Mouse (Mus musculus): Measurements from ENCODE around the gene Robo1. TPM values are rescaled to one million over a fixed set of nuclear protein-coding genes. Genes with fewer than 3 reads are reported as not detected.
"Not testable (repeated sequence)": the region's sequence is repeated elsewhere in the genome, so short reads cannot be mapped to it uniquely, and the experiment has no call there.

Gene Robo1
- total and polyA plus RNA-seq, 3 experiments, result 0.44 TPM; not detected in 2

GRCm38 (mm10) chr16:72543928-72544327, 235.8 kb downstream of the Robo1 start:
- peaks cover 4% of the 10 kb centered on the region; the same call in 1 of the 2 replicates for H3K9me3 ChIP-seq (replicated peaks)
- H3K36me3 ChIP-seq (replicated peaks), result no peaks in the 10 kb centered on the region
- H3K27me3 ChIP-seq (ENCODE audit: insufficient read depth, low read length), result no peaks in the 10 kb centered on the region
- ATAC-seq (ENCODE audit: extremely low read depth, insufficient number of reproducible peaks, low FRiP score, poor library complexity, severe bottlenecking) (no peak), DNase-seq (ENCODE audit: low spot score) (no peak)
- H3K4me3 ChIP-seq (ENCODE audit: low read depth, low read length), result no peak overlapping the region
- no peaks in the 10 kb centered on the region for H3K4me1 ChIP-seq (ENCODE audit: insufficient read depth, low read depth, low read length)
- no peak for TF ChIP-seq GATA1 (IDR thresholded peaks at IDR 0.05; ENCODE audit: borderline replicate concordance, low read length)

GRCm38 (mm10) chr16:72544950-72545349, 236.8 kb downstream of the Robo1 start:
- no peak for ATAC-seq (ENCODE audit: extremely low read depth, insufficient number of reproducible peaks, low FRiP score, poor library complexity, severe bottlenecking)

DNA sequence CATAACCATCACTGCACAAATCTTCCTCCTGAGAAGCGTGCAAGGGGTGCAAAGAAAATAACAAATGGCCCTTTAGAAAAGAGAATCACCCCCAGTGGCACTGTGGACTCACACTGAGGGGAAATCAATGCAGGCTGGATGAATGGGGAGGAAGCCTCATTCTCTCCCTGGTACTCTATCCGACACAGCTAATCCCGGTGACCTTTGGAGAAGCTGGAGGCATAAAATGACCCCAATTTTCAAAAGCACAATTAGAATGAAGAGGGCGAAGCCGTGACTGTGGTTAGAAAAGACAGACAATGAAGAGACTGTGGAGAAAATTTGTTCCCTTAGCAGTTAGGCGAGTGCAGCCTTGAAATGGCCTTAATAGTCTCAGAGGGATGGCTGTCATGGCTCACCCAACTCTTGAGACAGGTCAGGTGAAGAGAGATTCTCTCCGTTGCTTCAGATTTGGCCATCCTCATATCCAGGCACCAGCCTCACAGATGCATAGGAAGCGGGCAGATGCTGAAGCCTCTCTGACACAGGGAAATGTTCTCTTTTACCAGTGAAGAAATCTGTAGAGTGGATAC, 243.7 kb downstream of the Robo1 start:
- TF ChIP-seq CTCF (IDR thresholded peaks at IDR 0.05; ENCODE audit: low read depth, low read length) (no peak), GATA1 (IDR thresholded peaks at IDR 0.05; ENCODE audit: borderline replicate concordance, low read length) (no peak), TAL1 (conservative IDR thresholded peaks at IDR 0.05; ENCODE audit: low read depth, low read length) (no peak), POLR2AphosphoS5 (IDR thresholded peaks at IDR 0.05; ENCODE audit: insufficient replicate concordance, low read depth, low read length) (no peak), GATA2 (IDR thresholded peaks at IDR 0.05; ENCODE audit: borderline replicate concordance, low read depth, low read length) (no peak)
- Histone ChIP-seq H3K4me3 (ENCODE audit: low read depth, low read length) (no peak overlapping the region), H3K36me3 (replicated peaks) (no peaks in the 10 kb centered on the region), H3K27me3 (ENCODE audit: insufficient read depth, low read length) (no peaks in the 10 kb centered on the region), H3K9me3 (replicated peaks) (0 out of 2 replicates have a peak, but pooled peaks cover 2% of the 10 kb centered on the region), H3K4me1 (ENCODE audit: insufficient read depth, low read depth, low read length) (no peaks in the 10 kb centered on the region)
- DNase-seq (ENCODE audit: low spot score) (no peak), ATAC-seq (ENCODE audit: extremely low read depth, insufficient number of reproducible peaks, low FRiP score, poor library complexity, severe bottlenecking) (no peak)

More at GRCm38 (mm10) chr16:72544950-72545349, 236.8 kb downstream of the Robo1 start:
- H3K4me1 ChIP-seq (ENCODE audit: insufficient read depth, low read depth, low read length), result no peaks in the 10 kb centered on the region
- DNase-seq (ENCODE audit: low spot score), result no peak
- no peaks in the 10 kb centered on the region for H3K36me3 ChIP-seq (replicated peaks)
- H3K4me3 ChIP-seq (ENCODE audit: low read depth, low read length), result no peak overlapping the region
- TF ChIP-seq TAL1 (conservative IDR thresholded peaks at IDR 0.05; ENCODE audit: low read depth, low read length) (no peak), GATA2 (IDR thresholded peaks at IDR 0.05; ENCODE audit: borderline replicate concordance, low read depth, low read length) (no peak), POLR2AphosphoS5 (IDR thresholded peaks at IDR 0.05; ENCODE audit: insufficient replicate concordance, low read depth, low read length) (no peak), CTCF (IDR thresholded peaks at IDR 0.05; ENCODE audit: low read depth, low read length) (no peak), GATA1 (IDR thresholded peaks at IDR 0.05; ENCODE audit: borderline replicate concordance, low read length) (no peak)
- H3K9me3 ChIP-seq (replicated peaks), result peaks cover 4% of the 10 kb centered on the region; the same call in 1 of the 2 replicates
- H3K27me3 ChIP-seq (ENCODE audit: insufficient read depth, low read length), result no peaks in the 10 kb centered on the region

DNA sequence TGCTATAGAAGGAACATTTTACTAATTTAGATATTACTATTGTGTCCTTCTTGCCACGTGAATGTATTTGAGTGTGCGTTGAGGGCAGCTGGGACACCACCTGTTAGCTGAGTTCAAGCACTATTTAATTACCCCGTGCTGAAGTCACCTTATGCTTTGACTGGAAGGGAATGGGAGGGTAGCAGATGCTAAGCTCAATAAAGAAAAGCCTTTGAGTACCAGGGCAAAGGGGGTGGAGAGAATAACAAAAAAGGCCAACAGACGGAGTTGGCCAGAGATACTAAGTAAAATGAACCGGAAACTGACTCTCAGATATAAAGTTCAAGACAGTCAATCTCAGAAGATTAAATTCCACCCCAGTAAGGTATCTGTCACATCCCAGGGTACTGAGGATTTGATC, 245.6 kb downstream of the Robo1 start:
- H3K4me1 ChIP-seq (ENCODE audit: insufficient read depth, low read depth, low read length), result no peaks in the 10 kb centered on the region
- H3K27me3 ChIP-seq (ENCODE audit: insufficient read depth, low read length), result no peaks in the 10 kb centered on the region
- ATAC-seq (ENCODE audit: extremely low read depth, insufficient number of reproducible peaks, low FRiP score, poor library complexity, severe bottlenecking) (no peak), DNase-seq (ENCODE audit: low spot score) (no peak)
- no peaks in the 10 kb centered on the region for H3K36me3 ChIP-seq (replicated peaks)
- TF ChIP-seq POLR2AphosphoS5 (IDR thresholded peaks at IDR 0.05; ENCODE audit: insufficient replicate concordance, low read depth, low read length) (no peak), CTCF (IDR thresholded peaks at IDR 0.05; ENCODE audit: low read depth, low read length) (no peak), GATA1 (IDR thresholded peaks at IDR 0.05; ENCODE audit: borderline replicate concordance, low read length) (no peak), GATA2 (IDR thresholded peaks at IDR 0.05; ENCODE audit: borderline replicate concordance, low read depth, low read length) (no peak), TAL1 (conservative IDR thresholded peaks at IDR 0.05; ENCODE audit: low read depth, low read length) (no peak)
- 0 out of 2 replicates have a peak, but pooled peaks cover 2% of the 10 kb centered on the region for H3K9me3 ChIP-seq (replicated peaks)
- no peak overlapping the region for H3K4me3 ChIP-seq (ENCODE audit: low read depth, low read length)

GRCm38 (mm10) chr16:72562149-72562548, 254.0 kb downstream of the Robo1 start:
- not testable (repeated sequence) for ATAC-seq (ENCODE audit: extremely low read depth, insufficient number of reproducible peaks, low FRiP score, poor library complexity, severe bottlenecking); DNase-seq (ENCODE audit: low spot score); H3K4me3 ChIP-seq (ENCODE audit: low read depth, low read length); H3K4me1 ChIP-seq (ENCODE audit: insufficient read depth, low read depth, low read length); H3K36me3 ChIP-seq (replicated peaks); H3K27me3 ChIP-seq (ENCODE audit: insufficient read depth, low read length)
- H3K9me3 ChIP-seq (replicated peaks), result peaks cover 11% of the 10 kb centered on the region

DNA sequence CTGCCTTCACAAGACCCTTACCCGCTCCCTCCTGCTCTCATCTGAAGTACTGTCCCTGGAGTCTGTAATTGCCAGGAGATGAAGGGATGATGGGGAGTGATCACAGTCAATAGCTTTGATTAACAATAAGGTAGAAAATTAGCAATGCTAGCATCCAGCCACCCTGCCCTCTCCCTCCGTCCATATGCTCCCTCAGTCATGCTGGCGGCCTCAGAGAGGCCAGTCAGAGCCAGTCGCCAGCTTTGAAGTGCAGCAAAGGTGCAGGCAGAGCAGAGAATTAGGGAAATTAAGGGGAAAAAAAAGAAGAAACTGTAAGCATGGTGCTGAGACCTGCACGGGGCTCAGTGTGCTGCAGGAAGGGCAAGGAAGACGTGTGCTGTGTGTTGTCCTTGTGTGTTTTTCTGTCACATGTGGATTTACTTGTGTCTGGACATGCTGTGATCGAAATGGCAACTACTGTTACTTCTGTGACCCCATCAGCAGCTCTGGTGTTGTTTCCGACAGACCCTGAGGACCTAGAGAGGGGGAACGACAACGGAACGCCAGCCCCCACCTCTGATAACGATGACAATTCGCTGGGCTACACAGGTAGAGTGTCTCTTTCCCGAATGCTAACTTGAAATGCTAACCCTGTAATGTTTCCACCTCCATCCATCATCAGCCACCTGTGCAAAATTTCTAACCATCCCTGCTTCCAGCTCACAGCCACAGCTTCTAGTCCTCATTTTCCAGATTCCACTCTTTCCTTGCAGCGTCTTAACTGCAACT, 255.3 kb downstream of the Robo1 start:
- DNase-seq (ENCODE audit: low spot score) (no peak), ATAC-seq (ENCODE audit: extremely low read depth, insufficient number of reproducible peaks, low FRiP score, poor library complexity, severe bottlenecking) (no peak)
- H3K36me3 ChIP-seq (replicated peaks), result no peaks in the 10 kb centered on the region
- no peak overlapping the region for H3K4me3 ChIP-seq (ENCODE audit: low read depth, low read length)
- TF ChIP-seq POLR2AphosphoS5 (IDR thresholded peaks at IDR 0.05; ENCODE audit: insufficient replicate concordance, low read depth, low read length), result no peak
- no peak for TF ChIP-seq TAL1 (conservative IDR thresholded peaks at IDR 0.05; ENCODE audit: low read depth, low read length)
- no peak for TF ChIP-seq GATA2 (IDR thresholded peaks at IDR 0.05; ENCODE audit: borderline replicate concordance, low read depth, low read length)
- no peak for TF ChIP-seq CTCF (IDR thresholded peaks at IDR 0.05; ENCODE audit: low read depth, low read length)
- TF ChIP-seq GATA1 (IDR thresholded peaks at IDR 0.05; ENCODE audit: borderline replicate concordance, low read length), result no peak
- H3K4me1 ChIP-seq (ENCODE audit: insufficient read depth, low read depth, low read length), result no peaks in the 10 kb centered on the region
- no peaks in the 10 kb centered on the region for H3K27me3 ChIP-seq (ENCODE audit: insufficient read depth, low read length)
- peaks cover 14% of the 10 kb centered on the region for H3K9me3 ChIP-seq (replicated peaks)
